Mouse (Mus musculus) MEL (cell line): Measurements from ENCODE around the gene Gm21969. TPM values are rescaled to one million over a fixed set of nuclear protein-coding genes. Genes with fewer than 3 reads are reported as not detected.
A peak's percentile ranks its signal among the peaks of the same experiment; 100 is the strongest.

Source experiments
- DNase-seq: peaks from one replicate; pipeline ENCODE4 v3.0.0; 2011; ENCODE audit warnings: low read depth, low spot score
- H3K27ac ChIP-seq: 2 replicates; pipeline ENCODE4 v1.5.1; 2012; ENCODE audit warnings: low read depth, mild to moderate bottlenecking, control low read depth, low read length, moderate library complexity; ENCODE audit not compliant: control insufficient read depth
- H3K27me3 ChIP-seq, 2 experiments: fragments of 150-350 bp in 1 of 2; sonication (generic) in 1 of 2; 2 replicates each; pipeline ENCODE4 v1.6.1; 2012; ENCODE audit warnings: low read length in 2 of 2, mild to moderate bottlenecking in 2 of 2, improper control_type of control experiment in 1 of 2, moderate library complexity in 1 of 2; ENCODE audit not compliant: insufficient read depth in 2 of 2, control insufficient read depth in 1 of 2
- H3K36me3 ChIP-seq, 2 experiments: 2 replicates each; pipeline ENCODE4 v1.6.1; 2012 to 2014; ENCODE audit warnings: low read length in 2 of 2, improper control_type of control experiment in 1 of 2, inconsistent platforms in 1 of 2, mild to moderate bottlenecking in 1 of 2; ENCODE audit not compliant: insufficient read depth in 2 of 2, control insufficient read depth in 1 of 2
- H3K4me1 ChIP-seq, 2 experiments: fragments of 150-350 bp in 1 of 2; sonication (generic) in 1 of 2; 2 replicates each; pipeline ENCODE4 v1.6.1; 2012; ENCODE audit warnings: low read length in 2 of 2, improper control_type of control experiment in 1 of 2, mild to moderate bottlenecking in 1 of 2; ENCODE audit not compliant: insufficient read depth in 2 of 2, control insufficient read depth in 1 of 2
- H3K4me3 ChIP-seq, 2 experiments: fragments of 150-350 bp in 1 of 2; sonication (generic) in 1 of 2; 2 replicates each; pipeline ENCODE4 v1.5.1; 2012; ENCODE audit warnings: low read depth in 2 of 2, low read length in 2 of 2, mild to moderate bottlenecking in 2 of 2, moderate library complexity in 2 of 2, control low read depth in 1 of 2, improper control_type of control experiment in 1 of 2; ENCODE audit not compliant: control insufficient read depth in 1 of 2, insufficient read depth in 1 of 2
- H3K79me2 ChIP-seq: 2 replicates; pipeline ENCODE4 v1.6.1; 2012; ENCODE audit warnings: mild to moderate bottlenecking, low read length, moderate library complexity; ENCODE audit not compliant: control insufficient read depth, poor library complexity, insufficient read depth
- H3K9ac ChIP-seq: 2 replicates; pipeline ENCODE4 v1.6.1; 2012; ENCODE audit warnings: low read depth, mild to moderate bottlenecking, control low read depth, low read length, moderate library complexity; ENCODE audit not compliant: control insufficient read depth, poor library complexity, severe bottlenecking
- H3K9me3 ChIP-seq: fragments of 150-350 bp; sonication (generic); replicated peaks from 2 replicates; pipeline ENCODE4 v1.6.1; 2012; ENCODE audit warnings: mild to moderate bottlenecking, low read length, improper control_type of control experiment, moderate library complexity; ENCODE audit not compliant: insufficient read depth
- CHD2 ChIP-seq: IDR thresholded peaks from 2 replicates; pipeline ENCODE4 v1.6.1; 2011; ENCODE audit warnings: low read length, improper control_type of control experiment
- CTCF ChIP-seq, 3 experiments: IDR thresholded peaks in 2 of 3; conservative IDR thresholded peaks in 1 of 3; 2 replicates each; pipeline ENCODE4 v1.5.1; 2011 to 2012; ENCODE audit warnings: low read length in 3 of 3, low read depth in 2 of 3, mild to moderate bottlenecking in 2 of 3, improper control_type of control experiment in 1 of 3, inconsistent platforms in 1 of 3, mixed read lengths in 1 of 3, moderate library complexity in 1 of 3; ENCODE audit not compliant: control insufficient read depth in 1 of 3, insufficient read depth in 1 of 3, poor library complexity in 1 of 3, severe bottlenecking in 1 of 3
- ELF1 ChIP-seq: IDR thresholded peaks from 2 replicates; pipeline ENCODE4 v1.6.1; 2014; ENCODE audit warnings: low read depth, mild to moderate bottlenecking, inconsistent platforms, low read length, improper control_type of control experiment, moderate library complexity
- GABPA ChIP-seq: IDR thresholded peaks from 2 replicates; pipeline ENCODE4 v1.6.1; 2012; ENCODE audit warnings: low read depth, mild to moderate bottlenecking, inconsistent platforms, low read length, improper control_type of control experiment, moderate library complexity
- HCFC1 ChIP-seq: IDR thresholded peaks from 2 replicates; pipeline ENCODE4 v1.6.1; 2012; ENCODE audit warnings: low read depth, mild to moderate bottlenecking, inconsistent platforms, low read length, improper control_type of control experiment, moderate library complexity
- KAT2A ChIP-seq: conservative IDR thresholded peaks from 2 replicates; pipeline ENCODE4 v1.6.1; 2012; ENCODE audit warnings: low read depth, low read length, improper control_type of control experiment, inconsistent platforms
- MAFK ChIP-seq: IDR thresholded peaks from 2 replicates; pipeline ENCODE4 v1.6.1; 2011; ENCODE audit warnings: low read depth, mild to moderate bottlenecking, low read length, improper control_type of control experiment, borderline replicate concordance
- MAX ChIP-seq: IDR thresholded peaks from 2 replicates; pipeline ENCODE4 v1.6.1; 2011; ENCODE audit warnings: low read length, improper control_type of control experiment
- MEF2A ChIP-seq: IDR thresholded peaks from 2 replicates; pipeline ENCODE4 v1.6.1; 2014; ENCODE audit warnings: low read depth, mild to moderate bottlenecking, inconsistent platforms, low read length, improper control_type of control experiment; ENCODE audit not compliant: poor library complexity, insufficient replicate concordance, severe bottlenecking; ENCODE audit errors: extremely low read depth
- MXI1 ChIP-seq: IDR thresholded peaks from 2 replicates; pipeline ENCODE4 v1.6.1; 2011; ENCODE audit warnings: mild to moderate bottlenecking, low read depth, low read length, improper control_type of control experiment
- NRF1 ChIP-seq: IDR thresholded peaks from 2 replicates; pipeline ENCODE4 v1.6.1; 2014; ENCODE audit warnings: low read depth, mild to moderate bottlenecking, inconsistent platforms, low read length, improper control_type of control experiment, moderate library complexity; ENCODE audit not compliant: poor library complexity, insufficient read depth, severe bottlenecking
- POLR2A ChIP-seq, 2 experiments: IDR thresholded peaks; 2 replicates each; pipeline ENCODE4 v1.6.1; 2011 to 2012; ENCODE audit warnings: low read length in 2 of 2, mild to moderate bottlenecking in 2 of 2, control low read depth in 1 of 2, improper control_type of control experiment in 1 of 2, low read depth in 1 of 2, moderate library complexity in 1 of 2; ENCODE audit not compliant: control insufficient read depth in 1 of 2, insufficient read depth in 1 of 2, poor library complexity in 1 of 2
- SIN3A ChIP-seq: IDR thresholded peaks from 2 replicates; pipeline ENCODE4 v1.6.1; 2012; ENCODE audit warnings: low read length, improper control_type of control experiment, inconsistent platforms
- TAL1 ChIP-seq: IDR thresholded peaks from 2 replicates; pipeline ENCODE4 v1.6.1; 2012; ENCODE audit warnings: mild to moderate bottlenecking, inconsistent platforms, low read length, moderate library complexity, mixed read lengths
- USF1 ChIP-seq: IDR thresholded peaks from 2 replicates; pipeline ENCODE4 v1.6.1; 2014; ENCODE audit warnings: low read depth, mild to moderate bottlenecking, inconsistent platforms, low read length, improper control_type of control experiment, moderate library complexity
- ZMIZ1 ChIP-seq: IDR thresholded peaks from 2 replicates; pipeline ENCODE4 v1.6.1; 2012; ENCODE audit warnings: low read depth, mild to moderate bottlenecking, inconsistent platforms, low read length, improper control_type of control experiment, moderate library complexity
- polyA plus RNA-seq, 2 experiments: library from polyadenylated mRNA; stranded (reverse) in 1 of 2; unstranded in 1 of 2; fragments of >175 nt in 1 of 2; fragments of >200 nt in 1 of 2; gene quantifications; 2 replicates each; pipeline versions ENCODE4 v1.2.1 to v1.2.4; 2012; ENCODE audit warnings: low replicate concordance in 2 of 2, low read depth in 1 of 2; ENCODE audit not compliant: insufficient read length in 2 of 2, insufficient read depth in 1 of 2, missing spikeins in 1 of 2
- total RNA-seq: library from RNA; depleted of rRNA; stranded (reverse); fragments of 300-350 nt; gene quantifications from 2 replicates; pipeline ENCODE4 v1.2.3, GENCODE M21; 2012

The Gm21969 gene
- total and polyA plus RNA-seq, 3 experiments: 0.03 TPM; not detected in 2

DNA sequence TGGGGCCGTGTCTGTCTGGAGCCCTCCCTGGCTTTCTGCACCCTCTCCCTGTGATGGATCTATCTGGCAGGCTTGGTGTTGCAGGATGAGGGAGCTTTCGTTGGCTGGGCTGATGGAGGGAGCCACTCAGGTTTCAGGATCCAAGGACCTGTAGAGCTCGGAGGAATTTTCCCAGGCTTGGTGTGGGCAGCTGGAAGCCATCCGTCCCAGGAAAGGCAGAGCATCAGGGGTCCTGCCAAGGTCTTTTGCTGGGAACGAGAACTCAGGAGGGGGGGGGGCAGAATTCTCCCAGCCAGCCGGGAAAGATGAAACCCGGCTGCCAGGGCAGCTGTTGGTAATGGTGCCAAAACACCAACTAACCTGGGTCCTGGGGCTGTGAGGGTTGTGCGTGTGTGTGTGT lies 95.6 kb downstream of the Gm21969 start:
- Histone ChIP-seq H3K4me3 (no peak overlapping the region), H3K27me3 (no peaks in the 10 kb centered on the region), H3K36me3 (no peaks in the 10 kb centered on the region), H3K9me3 (no peaks in the 10 kb centered on the region), H3K4me1 (no peaks in the 10 kb centered on the region), H3K9ac (no peak overlapping the region)
- DNase-seq: no peak
- TF ChIP-seq NRF1 (no peak), POLR2A (IDR thresholded peaks at IDR 0.05; ENCODE audit: control insufficient read depth in 1 of 2, insufficient read depth in 1 of 2, low read depth in 1 of 2, low read length in 2 of 2, poor library complexity in 1 of 2) (no peak), USF1 (no peak), CHD2 (no peak), KAT2A (no peak), MEF2A (no peak), MAX (no peak), GABPA (no peak), MXI1 (no peak)
- TF ChIP-seq, all 39 proteins: peak for 0
- Histone ChIP-seq H3K27ac (no peak overlapping the region), H3K79me2 (no peaks in the 10 kb centered on the region)

DNA sequence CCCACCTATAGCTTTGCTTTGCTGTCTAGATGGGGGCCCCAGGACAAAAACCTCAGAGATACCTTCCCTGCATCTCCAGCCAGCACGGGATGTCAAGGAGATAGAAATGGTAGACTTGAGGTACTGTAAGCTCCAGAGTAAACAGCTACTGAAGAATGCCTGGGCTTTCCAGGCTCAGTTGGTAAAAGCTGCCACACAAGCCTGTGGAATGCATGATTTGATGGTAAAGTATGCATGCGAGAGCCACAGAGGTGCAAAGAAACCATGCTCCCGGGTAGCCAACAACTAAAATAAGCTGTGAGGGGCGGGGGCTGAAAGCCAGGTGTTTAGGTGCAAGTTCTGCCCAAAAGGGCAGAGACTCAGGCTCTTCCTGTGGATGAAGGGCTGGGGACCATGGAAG lies 99.9 kb downstream of the Gm21969 start:
- no peak for DNase-seq
- Histone ChIP-seq H3K27me3 (no peaks in the 10 kb centered on the region; a peak in 1 of 4 replicates), H3K4me3 (no peak overlapping the region), H3K9me3 (no peaks in the 10 kb centered on the region), H3K27ac (no peak overlapping the region), H3K9ac (no peak overlapping the region), H3K36me3 (no peaks in the 10 kb centered on the region), H3K79me2 (no peaks in the 10 kb centered on the region), H3K4me1 (no peaks in the 10 kb centered on the region)
- no peak for TF ChIP-seq MAFK

DNA sequence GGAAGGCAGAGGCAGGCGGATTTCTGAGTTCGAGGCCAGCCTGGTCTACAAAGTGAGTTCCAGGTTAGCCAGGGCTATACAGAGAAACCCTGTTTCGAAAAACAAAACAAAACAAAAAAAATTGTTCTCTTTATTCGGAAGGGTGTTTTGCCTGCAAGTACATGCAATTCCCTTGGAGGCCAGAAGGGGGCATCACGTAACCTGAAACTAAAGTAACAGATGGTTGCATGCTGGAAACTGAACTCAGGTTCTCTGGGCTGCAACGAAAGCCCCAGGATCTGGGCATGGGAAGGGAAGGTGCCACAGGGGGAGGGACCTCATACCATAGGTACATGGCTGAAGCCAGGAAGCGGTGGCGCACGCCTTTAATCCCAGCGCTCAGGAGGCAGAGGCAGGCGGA lies 100.5 kb downstream of the Gm21969 start:
- Histone ChIP-seq H3K36me3 (no peaks in the 10 kb centered on the region), H3K9me3 (no peaks in the 10 kb centered on the region), H3K4me1 (no peaks in the 10 kb centered on the region), H3K9ac (no peak overlapping the region), H3K27ac (no peak overlapping the region), H3K79me2 (no peaks in the 10 kb centered on the region), H3K27me3 (no peaks in the 10 kb centered on the region; a peak in 1 of 4 replicates), H3K4me3 (no peak overlapping the region)
- DNase-seq: peak; percentile 5
- TF ChIP-seq SIN3A (no peak), TAL1 (no peak), ZMIZ1 (no peak), ELF1 (no peak), HCFC1 (no peak), CTCF (IDR thresholded peaks at IDR 0.05 in 2 of 3, conservative IDR thresholded peaks at IDR 0.05 in 1 of 3; ENCODE audit: control insufficient read depth in 1 of 3, insufficient read depth in 1 of 3, low read depth in 2 of 3, low read length in 3 of 3, poor library complexity in 1 of 3, severe bottlenecking in 1 of 3) (peak in 2 of 3 experiments; percentile 12 to 21; a peak in 2 of 6 replicates), CHD2 (no peak)
